Mouse (Mus musculus): ENCODE data around the gene Rab39b.

The Rab39b gene

GRCm38 (mm10) chrX:75577582-75578324 lies at the start of gene Rab39b:
Rab39b (minus strand) TSS chrX:75578231.
- peak; percentile 64 to 72 for DNase-seq

GRCm38 (mm10) chrX:75578539-75578938 lies 508 bp upstream of the Rab39b start:
- no peak for DNase-seq
